Mouse (Mus musculus) hindbrain, embryonic 15.5 days (tissue): ENCODE results near the gene Pcbp3. TPM values are rescaled to one million over a fixed set of nuclear protein-coding genes. Genes with fewer than 3 reads are reported as not detected.

Source experiments
- ATAC-seq: fragments of 200-750 bp; cut with Nextera tagmentation; 2 replicates; pipeline ENCODE4 v1.8.0; 2017; ENCODE audit warnings: low read depth, moderate number of reproducible peaks, moderate TSS enrichment; ENCODE audit not compliant: low FRiP score
- H3K27ac ChIP-seq: fragments of 300-500 bp; sonication (generic); replicated peaks from 2 replicates; pipeline ENCODE4 v1.5.1; 2015; ENCODE audit warnings: mild to moderate bottlenecking, inconsistent platforms
- H3K27me3 ChIP-seq: fragments of 300-500 bp; sonication (generic); 2 replicates; pipeline ENCODE4 v1.6.1; 2015; ENCODE audit warnings: control low read depth, inconsistent platforms
- H3K36me3 ChIP-seq: fragments of 300-500 bp; sonication (generic); 2 replicates; pipeline ENCODE4 v1.6.1; 2015; ENCODE audit warnings: control low read depth, inconsistent platforms
- H3K4me1 ChIP-seq: fragments of 300-500 bp; sonication (generic); replicated peaks from 2 replicates; pipeline ENCODE4 v1.6.1; 2015; ENCODE audit warnings: control low read depth, inconsistent platforms
- H3K4me2 ChIP-seq: fragments of 300-500 bp; sonication (generic); 2 replicates; pipeline ENCODE4 v1.6.1; 2015; ENCODE audit warnings: moderate library complexity, mild to moderate bottlenecking, inconsistent platforms
- H3K4me3 ChIP-seq: fragments of 300-500 bp; sonication (generic); 2 replicates; pipeline ENCODE4 v1.5.1; 2015; ENCODE audit warnings: mild to moderate bottlenecking, inconsistent platforms
- H3K9ac ChIP-seq: fragments of 300-500 bp; sonication (generic); 2 replicates; pipeline ENCODE4 v1.6.1; 2015; ENCODE audit warnings: inconsistent platforms
- H3K9me3 ChIP-seq: fragments of 300-500 bp; sonication (generic); 2 replicates; pipeline ENCODE4 v1.6.1; 2016; ENCODE audit warnings: control low read depth, inconsistent platforms
- WGBS: fragments of 180-500 bp; shearing (Covaris S2); methylation state at CpG from one replicate; pipeline ENCODE4 v1.1.7; 2015; 5-methylcytosine and 5-hydroxymethylcytosine counted together
- polyA plus RNA-seq: library from polyadenylated mRNA; unstranded; fragments of >200 nt; fragmentation: Nextera tagmentation; extraction: Ambion mirVana; gene quantifications from 2 replicates; pipeline ENCODE4 v1.2.1, GENCODE M21; 2015

Gene Pcbp3
- polyA plus RNA-seq, 1 experiment from 2014 or later, result 88.7 TPM

GRCm38 (mm10) chr10:76815481-76815880, 146.2 kb downstream of the Pcbp3 start:
- WGBS, result 36% methylated on average over 4 of the region's 4 CpGs
- ATAC-seq, result 0 out of 2 replicates have a peak, but pooled peaks have one; percentile 8
- Histone ChIP-seq H3K9me3 (no peaks in the 10 kb centered on the region), H3K4me2 (no peak overlapping the region), H3K9ac (no peak overlapping the region), H3K27ac (no peak overlapping the region), H3K4me1 (peaks cover 7% of the 10 kb centered on the region), H3K36me3 (no peaks in the 10 kb centered on the region), H3K4me3 (no peak overlapping the region), H3K27me3 (no peaks in the 10 kb centered on the region)

- 83% methylated on average over 8 of the region's 8 CpGs for WGBS
These were observed 146.9 kb downstream of the Pcbp3 start for GRCm38 (mm10) chr10:76814811-76815210.

GRCm38 (mm10) chr10:76809916-76810660, 151.6 kb downstream of the Pcbp3 start:
- Histone ChIP-seq H3K36me3 (no peaks in the 10 kb centered on the region), H3K4me1 (peaks cover 18% of the 10 kb centered on the region), H3K9me3 (no peaks in the 10 kb centered on the region), H3K27me3 (no peaks in the 10 kb centered on the region), H3K4me2 (no peak overlapping the region), H3K9ac (no peak overlapping the region), H3K4me3 (no peak overlapping the region), H3K27ac (peak overlapping the region; percentile 49)
- peak; percentile 83 for ATAC-seq
- WGBS, result 32% methylated on average over 7 of the region's 7 CpGs

More at GRCm38 (mm10) chr10:76814811-76815210, 146.9 kb downstream of the Pcbp3 start:
- Histone ChIP-seq H3K9ac (no peak overlapping the region), H3K36me3 (no peaks in the 10 kb centered on the region), H3K4me2 (no peak overlapping the region), H3K27me3 (no peaks in the 10 kb centered on the region), H3K27ac (no peak overlapping the region), H3K4me1 (peaks cover 12% of the 10 kb centered on the region), H3K9me3 (no peaks in the 10 kb centered on the region), H3K4me3 (no peak overlapping the region)
- no peak for ATAC-seq

GRCm38 (mm10) chr10:76809439-76809838, 152.2 kb downstream of the Pcbp3 start:
- peak overlapping the region; percentile 49 for H3K27ac ChIP-seq
- no peak overlapping the region for H3K9ac ChIP-seq
- ATAC-seq, result no peak; the same call in 1 of the 2 replicates
- no peak overlapping the region for H3K4me3 ChIP-seq
- no peaks in the 10 kb centered on the region for H3K9me3 ChIP-seq
- 69% methylated on average over 11 of the region's 11 CpGs for WGBS
- no peaks in the 10 kb centered on the region for H3K27me3 ChIP-seq
- H3K36me3 ChIP-seq, result no peaks in the 10 kb centered on the region
- H3K4me2 ChIP-seq, result no peak overlapping the region
- peaks cover 18% of the 10 kb centered on the region for H3K4me1 ChIP-seq

- Histone ChIP-seq H3K27me3 (no peaks in the 10 kb centered on the region), H3K9ac (no peak overlapping the region), H3K27ac (peak overlapping the region; percentile 49; the same call in 1 of the 2 replicates), H3K9me3 (no peaks in the 10 kb centered on the region), H3K4me3 (no peak overlapping the region), H3K4me1 (peaks cover 18% of the 10 kb centered on the region), H3K4me2 (no peak overlapping the region), H3K36me3 (no peaks in the 10 kb centered on the region)
- WGBS, result 73% methylated on average over 10 of the region's 10 CpGs
- ATAC-seq, result no peak
These were observed 153.0 kb downstream of the Pcbp3 start for GRCm38 (mm10) chr10:76808446-76809400.

- no peak overlapping the region for H3K4me3 ChIP-seq
- no peaks in the 10 kb centered on the region for H3K27me3 ChIP-seq
- H3K4me1 ChIP-seq, result peaks cover 16% of the 10 kb centered on the region
- no peaks in the 10 kb centered on the region for H3K36me3 ChIP-seq
- H3K27ac ChIP-seq, result peak overlapping the region; percentile 48; the same call in 1 of the 2 replicates
- H3K9ac ChIP-seq, result no peak overlapping the region
- WGBS, result 91% methylated on average over 4 of the region's 4 CpGs
- no peak overlapping the region for H3K4me2 ChIP-seq
- H3K9me3 ChIP-seq, result no peaks in the 10 kb centered on the region
- ATAC-seq, result no peak
These were observed 159.2 kb downstream of the Pcbp3 start for GRCm38 (mm10) chr10:76802500-76802885.

- no peak overlapping the region for H3K4me3 ChIP-seq
- peaks cover 16% of the 10 kb centered on the region for H3K4me1 ChIP-seq
- ATAC-seq, result 0 out of 2 replicates have a peak, but pooled peaks have one; percentile 36
- H3K9ac ChIP-seq, result no peak overlapping the region
- peak overlapping the region; percentile 48 for H3K27ac ChIP-seq
- no peaks in the 10 kb centered on the region for H3K36me3 ChIP-seq
- 64% methylated on average over 6 of the region's 6 CpGs for WGBS
- H3K9me3 ChIP-seq, result no peaks in the 10 kb centered on the region
- H3K27me3 ChIP-seq, result no peaks in the 10 kb centered on the region
- no peak overlapping the region for H3K4me2 ChIP-seq
These were observed 159.7 kb downstream of the Pcbp3 start for GRCm38 (mm10) chr10:76801841-76802499.

GRCm38 (mm10) chr10:76801237-76801641, 160.4 kb downstream of the Pcbp3 start:
- no peak overlapping the region for H3K9ac ChIP-seq
- H3K27ac ChIP-seq, result peak overlapping the region; percentile 48
- no peak overlapping the region for H3K4me3 ChIP-seq
- no peaks in the 10 kb centered on the region for H3K27me3 ChIP-seq
- no peaks in the 10 kb centered on the region for H3K36me3 ChIP-seq
- peaks cover 16% of the 10 kb centered on the region for H3K4me1 ChIP-seq
- no peak for ATAC-seq
- WGBS, result 79% methylated on average over 5 of the region's 5 CpGs
- H3K9me3 ChIP-seq, result no peaks in the 10 kb centered on the region
- H3K4me2 ChIP-seq, result no peak overlapping the region

- H3K9ac ChIP-seq, result no peak overlapping the region
- no peaks in the 10 kb centered on the region for H3K9me3 ChIP-seq
- H3K27me3 ChIP-seq, result no peaks in the 10 kb centered on the region
- 88% methylated on average over 17 of the region's 17 CpGs for WGBS
- H3K36me3 ChIP-seq, result no peaks in the 10 kb centered on the region
- no peak for ATAC-seq
- no peak overlapping the region for H3K4me3 ChIP-seq
- no peak overlapping the region for H3K4me2 ChIP-seq
- no peak overlapping the region for H3K27ac ChIP-seq
- peaks cover 16% of the 10 kb centered on the region for H3K4me1 ChIP-seq
These were observed 162.7 kb downstream of the Pcbp3 start for GRCm38 (mm10) chr10:76798751-76799585.

- Histone ChIP-seq H3K9me3 (no peaks in the 10 kb centered on the region), H3K4me1 (peaks cover 7% of the 10 kb centered on the region; the same call in 1 of the 2 replicates), H3K4me3 (no peak overlapping the region), H3K9ac (no peak overlapping the region), H3K27ac (no peak overlapping the region), H3K4me2 (no peak overlapping the region), H3K27me3 (no peaks in the 10 kb centered on the region), H3K36me3 (no peaks in the 10 kb centered on the region)
- ATAC-seq, result no peak
- 92% methylated on average over 3 of the region's 3 CpGs for WGBS
These were observed 167.6 kb downstream of the Pcbp3 start for GRCm38 (mm10) chr10:76794102-76794501.

- Histone ChIP-seq H3K4me2 (no peak overlapping the region), H3K9ac (no peak overlapping the region), H3K4me3 (no peak overlapping the region), H3K36me3 (no peaks in the 10 kb centered on the region), H3K27ac (no peak overlapping the region), H3K27me3 (no peaks in the 10 kb centered on the region), H3K9me3 (no peaks in the 10 kb centered on the region), H3K4me1 (peaks cover 7% of the 10 kb centered on the region; the same call in 1 of the 2 replicates)
- WGBS, result 72% methylated on average over 1 of the region's 1 CpGs
- no peak for ATAC-seq
These were observed 170.2 kb downstream of the Pcbp3 start for GRCm38 (mm10) chr10:76791475-76791874.
